8 mouse cellular contexts compared by ENCODE assay signal in the genomic region with DNA sequence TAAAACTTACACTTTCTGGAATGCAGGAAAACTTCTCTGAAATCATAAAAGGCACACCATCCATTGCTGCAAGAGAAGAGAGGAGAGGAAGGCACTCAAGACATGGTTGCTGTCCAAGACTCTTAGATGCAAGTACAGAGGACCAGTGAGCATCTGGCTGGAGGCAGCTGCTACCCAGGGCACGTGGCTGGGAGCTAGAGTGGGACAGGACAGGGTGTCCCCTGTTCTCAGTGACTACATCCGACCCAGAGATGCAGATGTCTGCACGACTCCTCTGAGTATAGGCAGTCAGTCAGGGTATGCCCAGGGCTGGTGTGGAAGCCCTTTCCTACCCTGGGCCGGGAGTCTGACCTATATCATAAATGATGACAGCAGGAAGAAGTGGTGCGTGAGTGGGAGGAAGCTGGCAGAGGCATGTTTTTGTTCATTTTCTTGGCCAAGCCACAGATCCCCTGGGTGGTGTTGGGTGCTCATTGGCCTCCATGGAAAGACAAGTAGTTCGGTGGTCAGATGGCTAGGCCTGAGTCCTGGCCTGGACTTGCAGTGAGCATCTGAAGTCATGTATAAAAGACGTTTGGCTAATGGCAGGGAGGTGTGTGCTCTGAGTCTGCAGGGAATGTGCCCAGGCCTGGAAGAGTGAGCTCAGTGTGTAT.
DNase-seq lines count a peak whose midpoint lies in the region; ATAC-seq lines count a peak whose summit lies in the region.

No protein-coding gene starts in this region.

- ATAC-seq in forebrain, embryonic 16.5 days = no peak
- no peak for ATAC-seq in limb, embryonic 13.5 days (ENCODE audit: low FRiP score, low read depth)

- H3K27ac ChIP-seq in forebrain, embryonic 16.5 days (ENCODE audit: low read length) = peak overlapping the region; percentile 54
- peak overlapping the region; percentile 85; the same call in 1 of the 2 replicates for H3K27ac ChIP-seq in limb, embryonic 13.5 days

- 87% methylated on average over 7 of the region's 7 CpGs for WGBS in forebrain, embryonic 16.5 days
- 56% methylated on average over 7 of the region's 7 CpGs for WGBS in limb, embryonic 13.5 days

- H3K36me3 ChIP-seq in forebrain, embryonic 16.5 days (ENCODE audit: control insufficient read depth, insufficient read depth) = 0 out of 2 replicates have a peak, but pooled peaks cover 3% of the 10 kb centered on the region
- peaks cover 12% of the 10 kb centered on the region for H3K36me3 ChIP-seq in limb, embryonic 13.5 days

- no peaks in the 10 kb centered on the region for H3K27me3 ChIP-seq in forebrain, embryonic 16.5 days (replicated peaks; ENCODE audit: control insufficient read depth, insufficient read depth, low read length)
- no peaks in the 10 kb centered on the region for H3K27me3 ChIP-seq in limb, embryonic 13.5 days

- no peaks in the 10 kb centered on the region for H3K9me3 ChIP-seq in forebrain, embryonic 16.5 days (ENCODE audit: control insufficient read depth, low read length)
- H3K9me3 ChIP-seq in limb, embryonic 13.5 days = no peaks in the 10 kb centered on the region

- DNase-seq in layer of hippocampus, adult 9-11 months = peak; percentile 38
- DNase-seq in layer of hippocampus, postnatal 10 days (ENCODE audit: low spot score in 2 of 2) = no peak
- DNase-seq in adipocyte (ENCODE audit: low spot score) = peak; percentile 61
- no peak for DNase-seq in B cell, adult 2 months
- DNase-seq in kidney, postnatal 25 days = no peak
- no peak for DNase-seq in testis, postnatal 14 days (ENCODE audit: low spot score)

- H3K4me2 ChIP-seq in forebrain, embryonic 16.5 days (ENCODE audit: low read length) = no peak overlapping the region
- no peak overlapping the region for H3K4me2 ChIP-seq in limb, embryonic 13.5 days (replicated peaks)

- no peak overlapping the region for H3K4me3 ChIP-seq in forebrain, embryonic 16.5 days (replicated peaks; ENCODE audit: low read length)
- H3K4me3 ChIP-seq in limb, embryonic 13.5 days = no peak overlapping the region

- H3K4me1 ChIP-seq in forebrain, embryonic 16.5 days (replicated peaks; ENCODE audit: control insufficient read depth, insufficient read depth, low read length) = peaks cover 56% of the 10 kb centered on the region
- peaks cover 58% of the 10 kb centered on the region for H3K4me1 ChIP-seq in limb, embryonic 13.5 days

- no peak overlapping the region for H3K9ac ChIP-seq in forebrain, embryonic 16.5 days (replicated peaks; ENCODE audit: low read depth, low read length)
- H3K9ac ChIP-seq in limb, embryonic 13.5 days = 0 out of 2 replicates have a peak overlapping the region, but pooled peaks have one; percentile 8

Comparison
In these comparisons a context has a peak if more than half of its experiments do, and no peak if none do; other contexts are left out.
1. DNase-seq: peak in layer of hippocampus, adult 9-11 months (single experiment) and adipocyte (single experiment); none in layer of hippocampus, postnatal 10 days (0 of 2), B cell, adult 2 months (0 of 2), kidney, postnatal 25 days (0 of 2) and testis, postnatal 14 days (single experiment).